Mouse (Mus musculus) small intestine, adult 2 months (tissue): ENCODE measurements around the gene Sesn3.

Source experiments
- CTCF ChIP-seq: fragments of 200-500 bp; IDR thresholded peaks from 2 replicates; pipeline ENCODE4 v1.5.1; 2012; ENCODE audit warnings: low read depth, mild to moderate bottlenecking, control low read depth, inconsistent platforms, low read length, moderate library complexity, mixed read lengths; ENCODE audit not compliant: insufficient replicate concordance, insufficient read length; ENCODE audit errors: extremely low read depth
- POLR2A ChIP-seq: fragments of 200-500 bp; IDR thresholded peaks from 2 replicates; pipeline ENCODE4 v1.6.1; 2012; ENCODE audit warnings: low read depth, mild to moderate bottlenecking, control low read depth, inconsistent platforms, low read length, moderate library complexity

DNA sequence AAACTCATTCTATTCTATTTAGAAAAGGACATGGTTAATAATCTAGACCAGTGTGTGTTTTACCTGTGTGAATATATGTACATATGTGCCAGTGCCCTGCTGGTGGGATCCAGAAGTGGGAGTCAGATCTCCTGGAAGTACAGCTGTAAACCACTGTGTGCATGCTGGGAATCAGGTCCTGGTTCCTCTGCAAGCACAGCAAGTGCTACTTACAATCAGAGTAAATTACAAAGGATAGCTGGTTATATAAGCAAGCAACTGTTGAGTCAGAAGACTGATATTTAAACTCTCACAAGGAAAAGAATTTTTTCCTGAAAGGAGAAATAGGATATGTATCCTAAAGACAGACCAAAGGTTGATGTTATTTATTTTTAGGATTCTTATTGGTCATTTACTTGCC lies 13.6 kb downstream of the Sesn3 start:
- no peak for TF ChIP-seq CTCF
- TF ChIP-seq POLR2A, result no peak
